Mouse (Mus musculus) spleen, embryonic (tissue): Measurements from ENCODE around the gene Sbsn.

ENCODE experiments used
- CTCF ChIA-PET: fragments of 350-600 bp; sonication (Branson Sonifier 250); formaldehyde crosslinking; loops from one replicate; lab custom pipeline; 2022; lab: Charles Lee

Sbsn gene

GRCm38 (mm10) chr7:30803256-30803655, 52.0 kb downstream of the Sbsn start:
- CTCF ChIA-PET, result interaction anchor here (0.7 kb wide), 1 partner anchor 59 kb away, joined by 4 read pairs; no protein-coding TSS in a partner anchor

- CTCF ChIA-PET, result interaction anchor here (0.5 to 0.7 kb wide), 4 partner anchors 43 to 338 kb away, joined by 3 to 6 read pairs (median 4); no protein-coding TSS in a partner anchor
Measured at GRCm38 (mm10) chr7:30804026-30804715, 52.9 kb downstream of the Sbsn start.
